Mouse (Mus musculus) layer of hippocampus, adult 11-12 months (tissue): ENCODE results near the gene Gm28374.
A peak's percentile ranks its signal among the peaks of the same experiment; 100 is the strongest.
"Not testable (repeated sequence)": the region's sequence is repeated elsewhere in the genome, so short reads cannot be mapped to it uniquely, and the experiment has no call there.

Source experiments
- DNase-seq: peaks from one replicate; pipeline ENCODE4 v3.0.0; 2022; ENCODE audit warnings: low spot score

The Gm28374 gene

DNA sequence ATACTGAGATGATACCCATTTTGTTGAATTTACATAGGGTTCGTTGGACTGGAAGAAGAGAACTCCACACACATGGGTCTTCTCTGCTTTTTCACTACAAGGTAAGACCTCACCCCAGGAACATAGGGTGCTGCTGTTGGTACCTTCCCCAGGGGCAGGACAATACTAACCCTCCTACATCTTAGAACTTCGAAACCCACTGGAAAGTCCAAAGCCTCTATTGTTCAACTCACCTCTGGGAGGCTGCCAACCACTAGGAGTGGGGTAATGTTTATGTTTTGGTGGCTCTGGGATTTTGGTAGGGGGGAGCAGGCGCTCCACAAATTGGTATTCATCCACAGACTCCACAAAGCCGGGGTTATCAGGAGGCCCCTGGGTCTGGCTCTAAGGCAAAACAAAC, 25.4 kb downstream of the Gm28374 start:
- DNase-seq = no peak

DNA sequence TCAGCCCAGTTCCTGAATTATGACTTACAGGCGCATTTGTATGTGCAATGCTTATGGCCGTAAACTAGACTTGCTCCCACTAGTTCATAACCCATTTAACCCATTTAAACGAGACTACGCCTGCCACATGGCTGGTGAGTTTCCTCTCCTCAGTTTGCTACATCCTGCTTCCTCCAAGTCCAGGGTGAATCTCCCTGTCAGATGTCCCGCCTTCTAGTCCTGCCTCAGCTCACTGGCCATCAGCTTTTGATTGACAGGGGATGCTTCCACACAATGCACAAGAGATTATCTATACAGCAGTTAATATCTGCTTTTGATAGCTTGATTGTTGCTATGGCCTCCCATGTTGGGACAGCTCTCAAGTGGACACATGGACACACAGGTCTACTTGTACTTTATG, 27.8 kb downstream of the Gm28374 start:
- DNase-seq = no peak

DNA sequence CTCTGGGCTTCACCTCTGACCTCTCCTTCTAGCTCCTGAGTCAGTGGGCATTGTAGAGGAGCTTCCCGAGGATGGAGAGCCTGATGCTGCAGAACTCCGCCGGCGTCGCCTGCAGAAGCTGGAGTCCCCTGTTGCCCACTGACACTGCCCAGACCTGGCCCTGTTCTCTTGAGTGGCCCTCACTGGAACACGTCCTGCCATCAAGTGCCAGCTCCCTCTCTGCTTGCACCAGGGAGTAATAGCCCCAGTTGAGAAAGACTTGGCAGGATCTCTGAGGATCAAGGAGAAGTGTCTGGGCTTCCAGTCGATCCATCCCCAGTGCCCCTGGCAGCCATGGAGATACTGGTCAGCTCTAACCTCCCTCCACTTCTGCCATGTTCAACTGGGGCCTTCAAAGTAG, 29.5 kb downstream of the Gm28374 start:
- no peak for DNase-seq

DNA sequence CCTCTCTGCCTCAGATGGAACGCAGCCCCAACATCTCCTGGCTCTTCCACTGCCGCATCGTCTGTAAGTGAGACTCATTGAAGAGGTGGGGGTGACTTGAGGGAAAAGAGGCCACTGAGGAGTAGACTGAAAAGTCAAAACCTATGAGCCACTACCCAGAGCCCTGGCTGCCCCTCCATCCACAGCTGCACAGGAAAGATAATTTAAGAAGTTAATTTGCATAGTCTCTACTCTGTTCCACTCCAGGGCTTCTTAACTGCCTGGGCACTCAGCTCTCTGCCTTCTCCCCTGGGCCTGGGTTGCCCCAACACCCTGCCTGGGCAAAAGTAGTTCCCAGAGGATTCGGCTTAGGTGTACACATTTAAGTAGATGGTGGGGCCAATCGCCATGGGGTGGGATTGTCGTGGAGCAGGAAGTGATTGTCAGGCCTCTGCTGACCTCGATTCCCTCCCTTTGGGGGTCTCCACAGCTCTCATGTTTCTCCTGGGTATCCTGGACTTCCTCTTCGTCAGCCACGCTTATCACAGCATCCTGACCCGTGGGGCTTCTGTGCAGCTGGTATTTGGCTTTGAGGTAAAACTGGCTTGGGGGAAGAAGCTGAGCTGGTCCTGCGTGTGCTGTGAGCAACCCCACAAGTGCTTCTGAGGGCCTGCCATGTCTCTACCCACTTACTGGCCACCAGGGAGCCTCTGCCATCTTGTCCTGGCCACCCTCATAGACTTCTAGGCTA, 33.2 kb downstream of the Gm28374 start:
- DNase-seq = no peak

DNA sequence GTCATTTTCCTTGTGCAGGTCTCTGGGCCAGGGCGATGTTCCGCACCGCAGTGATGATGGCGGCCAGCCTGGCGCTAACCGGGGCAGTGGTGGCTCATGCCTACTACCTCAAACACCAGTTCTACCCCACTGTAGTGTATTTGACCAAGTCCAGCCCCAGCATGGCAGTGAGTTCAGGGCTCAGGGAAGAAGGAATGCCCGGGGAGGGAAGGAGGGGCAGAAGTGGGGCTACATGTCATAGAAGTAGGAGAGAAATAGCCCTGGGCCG, 34.2 kb downstream of the Gm28374 start:
- no peak for DNase-seq

DNA sequence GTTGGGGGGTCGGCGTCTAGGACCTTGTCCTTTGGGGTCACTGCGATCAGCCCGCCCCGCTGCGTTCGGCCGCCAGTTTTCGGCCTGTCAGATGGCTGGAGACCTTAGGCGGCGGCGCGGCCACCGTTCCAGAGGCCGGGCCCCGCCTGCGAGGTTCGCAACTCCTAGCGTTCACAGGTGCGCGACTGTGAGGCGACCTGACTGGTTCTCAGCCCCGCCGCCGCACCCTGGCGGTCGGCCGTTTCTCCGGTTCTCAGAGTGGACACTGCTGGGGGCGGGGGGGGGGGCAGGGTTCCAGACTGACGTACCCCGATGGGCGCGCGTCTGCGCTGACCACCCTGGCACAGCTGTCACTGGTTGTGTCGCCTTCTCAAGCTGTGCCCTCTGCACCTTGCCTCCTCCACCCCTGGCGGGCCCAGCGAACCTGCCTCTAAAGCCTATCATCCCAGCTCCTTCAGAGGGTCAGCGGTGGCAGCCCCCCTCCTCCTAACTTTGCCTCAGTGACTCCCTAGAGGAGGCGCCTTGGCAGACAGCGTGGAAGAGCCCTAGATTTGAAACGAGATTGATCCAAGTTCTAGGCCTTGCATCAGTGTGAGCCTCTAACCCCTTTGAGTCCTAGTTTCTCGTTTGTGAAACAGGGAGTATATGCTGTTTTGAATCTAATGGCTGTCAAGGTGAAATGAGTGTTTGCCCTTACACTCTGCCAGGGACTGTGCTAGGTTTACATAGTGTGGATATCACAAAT, 34.7 kb downstream of the Gm28374 start:
- DNase-seq = no peak

DNA sequence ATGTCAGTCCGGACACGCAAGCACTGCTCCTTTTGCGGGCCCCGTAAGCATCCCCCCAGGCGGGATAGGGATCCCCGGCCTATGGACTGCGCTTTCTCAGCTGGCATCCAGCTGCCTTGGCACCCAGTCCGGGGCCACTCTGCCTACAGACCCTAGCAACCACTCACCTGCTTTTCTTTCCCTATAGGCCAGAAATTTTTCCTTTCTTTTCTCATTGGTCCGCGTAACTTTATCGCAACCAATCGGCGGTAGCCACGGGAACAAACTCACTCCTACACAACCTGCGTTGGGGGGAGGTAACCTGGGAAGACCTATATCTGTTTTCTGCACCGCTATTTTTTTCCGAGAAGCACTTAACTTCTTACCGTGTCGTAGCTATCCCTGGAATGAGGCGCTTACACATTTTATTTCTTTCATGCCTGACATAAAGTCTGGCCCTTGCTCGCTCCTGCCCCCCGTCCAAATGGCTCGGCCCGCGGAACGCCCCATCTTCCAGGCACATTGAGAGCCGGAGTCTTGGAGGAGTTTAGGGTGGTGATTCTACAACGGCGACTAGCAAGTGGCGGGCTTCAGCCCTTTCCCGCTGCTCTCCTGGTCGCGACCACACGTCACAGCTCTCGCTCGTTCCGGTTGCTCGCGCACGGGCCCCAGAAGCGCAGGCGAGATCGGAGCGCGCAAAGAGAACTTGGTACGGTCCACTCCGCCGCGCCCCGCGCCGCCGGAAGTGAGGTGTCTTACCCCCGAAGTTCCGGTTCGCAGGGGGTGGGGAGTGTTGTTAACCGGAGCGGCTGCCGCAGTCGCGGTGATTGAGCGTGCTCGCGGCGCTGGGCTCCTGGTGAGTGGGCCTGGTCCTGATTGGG, 35.5 kb downstream of the Gm28374 start, which contains the start of gene Syvn1:
Syvn1 (plus strand) TSS at position 283 of the 860 bp plus-strand sequence.
- peak; percentile 91 for DNase-seq

DNA sequence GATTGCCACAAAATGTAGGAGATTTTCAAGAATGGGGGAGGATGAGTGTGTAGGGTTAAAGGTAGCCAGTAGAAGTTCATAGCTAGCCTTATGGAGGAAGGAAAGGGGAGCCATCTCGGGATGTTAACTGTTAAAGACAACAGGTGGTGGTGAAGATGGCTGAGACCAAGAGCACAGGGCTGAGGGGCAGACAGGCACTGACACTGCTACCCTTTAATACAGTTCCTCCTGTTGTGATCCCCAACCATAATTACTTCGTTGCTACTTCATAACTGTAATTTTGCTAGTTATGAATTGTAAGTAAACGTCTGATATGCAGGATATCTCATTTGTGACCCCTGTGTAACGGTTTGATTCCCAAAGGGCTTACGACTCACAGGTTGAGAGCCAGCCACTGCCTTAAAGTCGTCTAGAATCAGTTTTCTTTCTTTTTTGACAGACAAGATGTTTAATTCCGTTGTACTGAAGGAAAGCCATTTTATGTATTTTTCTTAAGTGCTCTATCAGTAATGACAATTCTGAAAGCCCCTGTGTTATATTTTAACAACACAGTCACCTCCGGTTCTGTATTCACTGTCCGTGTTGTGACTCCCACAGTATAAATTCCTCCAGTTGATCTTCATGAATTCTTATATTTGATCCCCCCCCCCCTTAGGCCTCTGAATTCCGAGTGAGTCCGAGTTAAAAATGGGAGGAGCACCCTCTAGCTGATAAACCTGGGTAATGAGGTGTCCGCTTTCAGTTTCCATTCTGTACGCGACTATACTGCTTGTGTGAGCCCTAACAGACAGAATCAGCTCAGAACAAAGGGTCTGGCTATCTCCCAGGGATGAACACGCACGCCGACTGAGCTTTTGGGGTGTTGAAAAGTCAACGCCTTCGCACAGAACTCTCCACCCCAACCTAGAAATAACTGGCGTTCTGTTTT, 36.4 kb downstream of the Gm28374 start:
- no peak for DNase-seq

DNA sequence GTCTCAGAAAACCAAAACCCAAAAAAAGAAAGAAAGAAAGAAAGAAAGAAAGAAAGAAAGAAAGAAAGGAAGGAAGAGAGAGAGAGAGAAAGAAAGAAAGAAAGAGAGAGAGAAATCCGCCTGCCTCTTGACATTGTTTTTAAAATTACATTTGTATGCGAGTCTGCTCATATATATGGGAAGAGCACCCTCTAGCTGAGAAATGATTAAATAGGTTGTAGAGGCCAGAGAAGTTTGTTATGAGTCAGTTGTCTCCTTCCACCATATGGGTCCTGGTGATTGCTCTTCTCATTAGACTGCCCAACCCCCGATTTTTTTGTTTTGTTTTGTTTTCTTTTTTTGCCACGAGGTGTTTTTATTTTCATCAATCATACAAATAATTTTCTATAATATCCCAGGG, 38.0 kb downstream of the Gm28374 start:
- DNase-seq = not testable (repeated sequence)

DNA sequence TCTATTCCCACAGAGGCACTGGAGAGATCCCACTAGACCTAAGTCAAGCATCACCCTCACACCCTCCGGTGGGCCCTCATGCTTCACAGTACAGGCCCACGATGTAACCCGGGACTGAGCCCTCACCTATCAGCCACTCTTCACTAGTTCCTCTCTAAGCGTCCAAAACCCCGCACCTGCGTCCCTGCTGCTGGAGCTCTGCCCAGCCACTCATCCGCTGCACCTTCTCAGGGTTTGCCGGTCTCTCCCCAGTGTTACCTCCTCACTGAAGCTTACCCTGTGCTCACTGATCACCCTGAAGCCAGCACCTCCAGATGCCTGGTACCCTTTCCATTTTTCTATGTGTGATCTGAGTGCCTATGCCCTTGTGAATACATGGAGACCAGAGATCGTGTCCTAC, 39.8 kb downstream of the Gm28374 start:
- no peak for DNase-seq

DNA sequence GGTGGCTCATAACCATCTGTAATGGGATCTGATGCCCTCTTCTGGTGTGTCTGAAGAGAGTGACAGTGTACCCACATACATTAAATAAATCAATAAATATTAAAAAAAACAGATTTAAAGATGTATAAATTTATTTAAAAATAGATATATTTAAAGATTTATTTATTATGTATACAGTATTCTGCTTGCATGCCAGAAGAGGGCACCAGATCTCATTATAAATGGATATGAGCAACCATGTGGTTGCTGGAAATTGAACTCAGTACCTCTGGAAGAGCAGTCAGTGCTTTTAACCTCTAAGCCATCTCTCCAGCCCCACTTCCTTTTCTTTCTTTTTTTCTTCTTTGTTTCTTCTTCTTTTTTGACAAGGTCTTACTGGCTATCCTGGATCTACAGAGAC, 42.1 kb downstream of the Gm28374 start:
- DNase-seq = no peak

DNA sequence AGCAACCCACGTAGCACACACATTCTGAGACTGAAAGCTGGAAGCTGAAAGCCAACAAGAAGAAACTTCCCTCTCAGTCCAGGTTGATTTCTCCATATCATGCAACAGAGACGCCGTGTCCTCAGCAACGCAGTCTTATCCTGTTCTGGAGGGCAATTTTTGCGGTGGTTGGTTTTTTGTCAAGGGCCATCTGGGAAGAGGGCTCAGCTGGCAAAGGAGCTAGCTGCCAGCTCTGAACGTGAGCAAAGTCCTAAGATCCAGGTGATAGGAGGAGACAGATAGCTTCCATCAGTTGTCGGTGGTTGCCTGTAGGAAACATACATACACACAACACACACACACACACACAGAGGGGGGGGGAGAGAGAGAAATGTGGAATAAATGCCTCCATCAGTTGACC, 43.7 kb downstream of the Gm28374 start:
- no peak for DNase-seq

DNA sequence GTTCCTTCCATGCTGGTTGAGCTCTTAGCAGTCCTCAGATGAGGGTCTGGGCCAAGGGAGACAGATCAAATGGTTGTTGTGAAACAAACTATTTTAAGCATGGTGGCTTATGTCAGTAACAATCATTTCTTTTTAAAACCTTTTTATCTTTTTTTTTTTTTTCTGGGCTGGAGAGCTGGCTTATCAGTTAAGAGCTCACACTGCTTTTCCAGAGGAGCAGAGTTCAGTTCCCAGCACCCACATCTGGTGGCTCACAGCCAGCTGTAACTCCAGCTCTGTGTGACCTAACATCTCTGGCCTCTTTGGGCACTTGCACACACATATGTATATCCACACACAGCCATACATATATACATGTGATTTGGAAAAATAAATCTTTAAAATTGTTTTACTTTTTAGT, 44.4 kb downstream of the Gm28374 start:
- DNase-seq = no peak

DNA sequence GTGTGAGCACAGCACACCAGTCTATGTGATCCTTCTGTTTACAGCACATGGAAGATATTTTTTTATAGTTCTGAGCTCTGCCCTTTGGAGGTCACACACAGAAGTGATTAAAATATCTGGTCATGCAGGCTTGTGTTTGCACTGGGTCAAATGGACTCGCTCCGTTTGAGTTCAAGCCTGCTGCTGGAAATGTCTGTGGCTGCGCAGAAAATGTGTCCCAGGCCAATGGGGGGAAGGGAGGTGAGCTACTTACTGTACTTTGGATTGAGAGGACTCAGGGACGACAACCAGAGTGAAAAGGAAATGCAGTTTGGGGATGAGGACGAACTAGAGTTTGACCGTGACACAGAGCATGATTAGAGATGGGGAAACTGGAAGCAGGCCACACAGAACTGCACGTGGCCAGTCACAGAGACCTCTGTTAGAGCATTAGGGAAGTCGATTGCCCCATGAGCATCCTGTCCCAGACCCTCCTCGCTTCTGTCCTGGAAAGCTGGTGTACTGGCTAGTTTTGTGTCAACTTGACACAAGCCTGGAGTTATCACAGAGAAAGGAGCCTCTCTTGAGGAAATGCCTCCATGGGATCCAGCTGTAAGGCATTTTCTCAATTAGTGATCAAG, 46.0 kb downstream of the Gm28374 start:
- no peak for DNase-seq

DNA sequence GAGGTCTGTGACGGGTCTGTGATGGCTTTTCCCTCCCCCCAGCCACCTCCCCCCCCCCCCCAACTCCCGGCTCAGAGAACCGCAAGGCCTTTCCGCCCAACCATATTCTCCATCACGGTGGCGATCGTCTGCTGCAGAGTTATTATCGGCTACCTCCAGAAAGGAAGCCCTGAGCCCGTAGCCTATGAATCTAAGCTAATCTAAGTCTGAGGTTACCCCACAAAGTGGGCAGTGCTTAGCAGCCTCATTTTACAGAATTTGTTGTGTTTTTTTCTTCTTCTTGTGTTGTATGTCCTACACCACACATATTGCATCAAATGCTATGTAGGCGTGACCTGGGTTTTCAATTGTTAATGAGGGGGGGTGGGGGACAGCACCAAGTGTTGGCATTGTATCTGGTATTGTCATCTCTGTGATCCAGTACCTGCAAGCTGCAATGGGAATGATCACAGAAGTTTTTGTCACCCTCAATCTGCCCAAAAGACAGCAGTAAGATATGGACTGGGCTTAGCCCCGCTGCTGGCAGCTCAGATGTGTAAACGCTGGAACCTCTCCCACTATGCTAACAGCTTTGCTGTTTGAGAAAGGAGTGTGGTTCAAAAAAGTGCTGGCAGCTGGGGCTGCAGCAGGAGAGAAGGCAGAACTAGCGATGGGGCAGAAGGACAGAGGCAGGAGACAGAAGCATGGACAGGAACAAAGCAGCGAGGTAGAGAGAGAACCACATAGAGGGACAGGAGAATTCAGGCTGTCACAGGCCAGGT, 51.4 kb downstream of the Gm28374 start:
- DNase-seq = no peak

DNA sequence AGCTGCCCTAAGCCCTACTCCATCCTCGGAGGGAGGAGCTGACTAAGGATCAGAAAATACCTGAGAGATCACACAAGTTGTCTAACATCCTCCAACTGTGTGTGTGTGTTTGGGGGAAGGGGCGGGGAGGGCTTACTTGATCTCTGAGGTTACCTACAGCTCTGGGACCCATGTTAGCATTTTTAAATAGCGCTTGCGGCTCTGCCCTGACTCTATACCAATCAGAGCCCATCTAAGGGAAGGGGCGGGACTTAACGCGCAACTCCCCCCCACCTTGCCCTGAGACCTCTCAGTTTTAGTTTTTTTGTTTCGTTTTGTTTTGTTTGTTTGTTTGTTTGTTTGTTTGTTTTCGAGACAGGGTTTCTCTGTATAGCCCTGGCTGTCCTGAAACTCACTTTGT, 52.6 kb downstream of the Gm28374 start:
- DNase-seq = no peak

DNA sequence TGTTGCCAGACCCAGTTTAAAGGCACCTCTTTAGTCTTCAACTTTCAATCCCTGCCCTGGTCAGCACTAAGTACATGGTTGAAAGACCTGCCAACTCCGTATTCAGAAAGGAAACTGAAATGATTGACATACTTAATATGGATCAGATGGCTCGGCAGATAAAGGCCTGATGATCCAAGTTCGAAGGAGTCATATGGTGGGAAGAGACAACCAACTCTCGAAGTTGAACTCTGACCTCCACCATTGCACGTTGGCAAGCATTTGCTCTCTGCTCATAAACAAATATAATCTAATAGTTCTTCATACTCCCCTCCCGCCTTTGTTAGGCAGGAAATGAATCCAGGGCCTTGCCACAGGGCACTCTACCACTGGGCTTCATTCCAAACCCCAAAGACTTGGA, 53.1 kb downstream of the Gm28374 start:
- no peak for DNase-seq
